Mouse (Mus musculus) monocyte, adult 5-6 weeks (primary cell): Measurements from ENCODE around the gene Tarbp2. TPM values are rescaled to one million over a fixed set of nuclear protein-coding genes. Genes with fewer than 3 reads are reported as not detected.

ENCODE experiments used
- ATAC-seq: fragments of 153-309, 156-312 bp; replicated peaks from 2 replicates; pipeline ENCODE4 v1.8.0; 2017; ENCODE audit warnings: mild to moderate bottlenecking; ENCODE audit not compliant: low TSS enrichment, insufficient number of reproducible peaks, severe bottlenecking, poor library complexity, low FRiP score
- total RNA-seq: library from RNA; stranded (forward); fragments of 200-1000, 200-491, 200-594 nt; gene quantifications from 3 replicates; pipeline ENCODE4 v1.2.3, GENCODE M21; 2017

The Tarbp2 gene
- total RNA-seq, 1 experiment from 2014 or later: 20.8 TPM

DNA sequence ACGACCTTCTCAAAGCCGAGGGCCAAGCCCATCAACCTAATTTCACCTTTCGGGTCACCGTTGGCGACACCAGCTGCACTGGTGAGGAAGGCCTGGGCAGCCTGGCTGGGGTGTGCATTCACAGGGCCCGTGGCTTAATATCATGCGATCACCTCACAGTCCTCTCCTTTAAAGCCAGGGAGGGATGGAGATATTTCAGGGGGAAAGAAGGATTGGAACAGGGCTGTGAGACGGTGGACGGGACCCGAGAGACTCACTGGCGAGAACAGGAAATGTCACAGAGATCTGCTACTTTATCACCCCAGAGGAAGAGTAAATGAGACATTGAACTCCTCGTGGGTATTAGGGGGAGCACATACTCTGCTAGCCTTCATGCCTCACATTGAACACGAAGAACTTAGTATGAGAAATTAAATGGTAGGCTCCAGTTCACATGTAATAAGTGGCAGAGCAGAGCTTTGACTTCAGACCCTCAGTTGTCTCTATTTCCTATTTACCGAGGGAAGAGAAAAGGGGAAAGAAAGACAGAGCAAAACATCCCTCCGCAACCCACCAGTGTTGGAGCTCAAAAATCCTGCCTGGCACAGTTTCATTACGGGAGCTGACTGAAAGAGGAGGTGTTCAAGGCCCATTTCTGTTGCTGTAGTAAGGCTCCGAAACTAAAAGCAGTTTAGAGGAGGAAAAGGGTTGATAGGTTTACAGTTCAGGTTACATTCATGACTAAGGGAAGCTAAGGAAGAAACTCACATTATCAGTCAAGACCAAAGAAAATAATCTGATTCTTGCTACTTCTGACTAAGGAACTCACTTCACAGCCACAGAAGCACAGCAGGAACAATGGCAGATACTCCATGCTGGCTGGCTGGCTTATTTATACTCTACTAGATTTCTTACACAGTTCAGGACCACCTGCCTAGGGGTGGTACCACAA is 1.5 kb downstream of the Tarbp2 start:
- ATAC-seq: no peak

DNA sequence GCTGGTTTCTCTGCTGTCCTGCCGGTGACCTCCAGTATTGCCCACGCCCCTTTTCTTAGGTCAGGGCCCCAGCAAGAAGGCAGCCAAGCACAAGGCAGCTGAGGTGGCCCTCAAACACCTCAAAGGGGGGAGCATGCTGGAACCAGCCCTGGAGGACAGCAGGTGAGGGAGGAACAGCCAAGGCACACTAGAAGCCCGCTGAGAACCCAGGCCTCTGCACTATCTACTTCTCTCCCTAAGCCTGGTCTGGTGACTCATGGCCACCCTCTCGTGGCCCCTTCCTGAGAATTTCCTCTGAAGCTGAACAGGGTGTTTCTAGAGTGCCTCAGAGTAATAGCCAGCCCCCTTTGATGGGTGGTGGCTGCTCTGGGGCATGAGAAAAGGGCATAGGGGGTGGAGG is 2.4 kb downstream of the Tarbp2 start:
- ATAC-seq: no peak

DNA sequence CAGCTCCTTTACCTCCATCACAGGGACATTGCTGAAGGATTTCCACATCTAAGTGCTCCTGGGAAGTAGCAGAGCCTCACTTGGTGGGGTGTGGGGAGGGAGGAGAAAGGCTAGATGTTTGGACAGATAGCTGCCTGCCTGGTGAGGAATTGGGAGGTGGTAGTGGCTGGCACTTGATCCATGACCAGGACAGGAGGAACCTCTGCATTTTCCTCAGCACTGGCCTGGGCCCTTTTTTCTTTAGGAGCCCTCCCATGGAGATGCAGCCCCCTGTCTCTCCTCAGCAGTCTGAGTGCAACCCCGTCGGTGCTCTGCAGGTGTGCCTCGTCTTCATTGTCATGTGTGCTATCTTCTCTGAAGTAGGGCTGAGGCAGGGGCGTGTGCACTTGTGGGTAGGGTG is 3.5 kb downstream of the Tarbp2 start:
- ATAC-seq: no peak

DNA sequence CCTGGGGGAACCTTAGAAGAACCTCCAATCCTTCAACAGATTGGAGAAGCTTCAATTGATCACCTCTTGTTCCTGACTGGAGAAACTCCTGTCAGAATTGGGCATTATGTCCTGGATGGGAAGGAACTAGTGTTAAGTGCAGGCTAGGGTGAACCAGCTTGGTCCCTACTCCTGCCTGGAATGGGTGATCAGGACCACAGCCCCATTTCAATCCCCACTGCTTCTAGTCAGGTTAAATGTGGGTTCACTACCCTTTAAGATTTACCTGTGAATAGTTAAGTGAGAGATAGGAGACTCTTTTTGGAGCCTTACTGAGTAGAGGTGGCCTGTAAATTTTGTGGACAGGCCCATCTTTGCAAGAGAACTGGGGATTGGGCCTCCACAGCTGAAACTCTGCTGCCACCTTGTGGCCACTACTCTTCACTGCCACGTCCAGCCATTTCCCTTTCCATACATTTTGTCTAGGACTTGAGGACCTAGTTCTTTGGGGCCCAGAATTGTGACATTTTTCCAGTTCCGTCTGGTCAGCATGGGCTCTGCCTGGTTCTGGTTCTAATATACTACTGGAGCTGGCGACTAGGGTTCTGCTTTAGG is 7.0 kb downstream of the Tarbp2 start, which contains the start of gene Npff:
TSS of gene Npff (minus strand) at position 51 of the 594 bp plus-strand sequence.
- ATAC-seq: peak; percentile 66

DNA sequence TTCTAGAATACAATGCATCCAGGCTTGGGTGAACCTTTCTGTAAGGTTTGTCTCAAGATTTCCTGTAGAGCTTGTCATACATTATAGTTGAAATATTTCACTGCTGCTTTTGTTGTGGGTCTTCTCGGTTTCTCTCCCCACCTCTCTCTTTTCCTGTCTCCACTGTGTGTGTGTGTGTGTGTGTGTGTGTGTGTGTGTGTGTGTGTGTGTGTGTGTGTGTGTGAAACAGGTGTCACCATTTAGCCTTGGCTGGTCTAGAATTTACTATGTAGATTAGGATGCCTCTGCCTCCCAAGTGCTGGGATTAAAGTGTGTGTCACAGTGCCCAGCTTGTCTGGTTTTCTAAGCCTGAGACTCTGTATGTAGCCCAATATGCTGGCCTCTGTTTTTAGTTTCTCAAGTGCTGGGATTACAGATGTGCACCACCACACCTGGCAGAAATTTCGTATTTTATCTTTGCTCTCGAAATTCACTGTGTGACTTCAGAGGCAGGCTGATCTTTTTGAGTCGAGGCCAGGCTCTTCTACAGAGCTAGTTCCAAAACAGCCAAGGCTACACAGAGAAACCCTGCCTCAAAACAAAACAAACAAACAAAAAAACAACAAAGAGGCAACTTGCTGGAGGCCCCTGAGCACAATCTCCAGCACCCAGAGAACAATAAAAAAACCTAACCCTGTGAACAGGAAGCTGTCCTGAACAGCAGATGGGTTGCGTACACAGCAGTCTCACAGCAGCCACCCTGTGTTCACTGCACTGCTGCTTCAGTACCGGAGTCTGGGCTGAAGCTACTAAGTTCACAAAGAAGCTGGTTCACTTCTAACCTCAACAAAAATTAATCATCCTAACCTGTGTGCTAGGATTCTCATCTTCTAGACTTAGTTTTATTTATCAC is 8.4 kb downstream of the Tarbp2 start:
- no peak for ATAC-seq

DNA sequence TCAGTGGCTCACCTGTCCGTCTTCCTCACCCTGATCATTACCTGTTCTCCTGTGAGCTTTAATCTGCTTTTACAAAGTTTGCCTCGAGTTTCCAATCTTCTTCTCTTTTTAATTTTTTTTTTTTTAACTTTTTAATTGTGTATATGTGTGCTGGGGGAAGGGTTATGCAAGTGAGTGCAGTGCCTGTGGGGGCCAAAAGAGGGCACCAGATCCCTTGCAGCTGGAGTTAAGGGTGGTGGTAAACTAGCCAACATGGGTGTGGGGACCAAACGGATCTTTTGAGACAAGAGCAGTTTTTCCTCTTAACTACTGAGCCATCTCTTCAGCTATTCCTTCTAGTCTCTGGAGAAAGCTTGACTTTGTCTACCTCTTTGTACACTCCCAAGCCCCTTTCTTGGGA is 9.9 kb downstream of the Tarbp2 start:
- no peak for ATAC-seq

DNA sequence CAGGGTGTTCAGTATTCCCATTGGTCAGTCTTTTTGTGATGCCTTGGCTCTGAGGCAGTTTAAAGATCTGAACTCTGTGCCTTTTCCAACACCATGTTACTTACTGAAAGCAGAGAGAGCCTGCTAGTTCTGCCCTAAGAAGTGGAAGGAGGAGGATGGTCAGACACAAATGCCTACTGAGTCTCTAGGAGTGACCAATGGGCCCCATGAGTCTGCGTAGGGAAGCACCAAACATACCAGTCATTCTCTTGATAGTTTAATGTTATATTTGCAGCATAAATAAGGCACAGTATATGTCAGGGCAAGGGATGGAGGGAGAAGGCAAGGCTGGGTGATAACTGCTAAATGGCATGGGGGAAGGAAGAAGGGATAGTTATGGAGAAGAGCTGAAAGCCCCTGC is 10.4 kb downstream of the Tarbp2 start:
- ATAC-seq: no peak

DNA sequence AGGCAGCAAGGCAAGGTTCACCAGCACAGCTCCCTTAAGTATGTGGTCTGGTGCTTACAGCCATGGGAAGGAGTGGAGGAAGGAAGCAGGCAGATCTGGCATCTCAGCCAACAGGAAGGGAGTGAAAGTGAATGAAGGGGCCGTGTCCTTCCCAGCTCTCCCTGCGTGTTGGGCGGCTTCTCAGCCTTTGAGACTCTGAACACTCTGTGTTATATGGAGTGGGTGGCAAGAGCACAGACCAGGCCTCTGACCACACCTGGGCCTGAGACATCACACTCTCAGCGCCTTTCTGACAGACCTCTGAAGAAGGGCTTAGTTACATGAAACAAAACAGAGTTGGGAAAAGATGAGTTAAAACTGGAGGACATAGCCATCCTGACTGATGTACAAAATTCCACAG is 12.6 kb downstream of the Tarbp2 start:
- ATAC-seq: no peak

DNA sequence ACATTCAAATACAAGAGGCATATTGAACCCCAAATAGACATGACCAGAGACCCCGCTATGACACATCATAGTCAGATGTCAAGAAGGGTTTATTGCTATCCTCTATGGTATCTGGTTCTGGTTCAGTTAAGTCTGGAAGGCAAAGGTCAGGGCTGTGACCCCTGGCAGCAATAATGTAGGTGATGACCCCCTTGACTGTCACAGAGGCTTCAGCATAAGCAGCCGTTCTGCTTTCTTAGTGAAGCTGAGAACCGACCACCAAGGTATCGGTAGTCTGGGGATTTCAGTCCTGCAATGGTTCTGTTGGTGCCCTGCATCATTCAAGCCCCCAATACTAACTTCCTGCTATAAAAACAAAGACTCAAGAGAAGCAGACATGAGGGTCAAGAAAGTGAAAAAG is 13.6 kb downstream of the Tarbp2 start:
- ATAC-seq: no peak

DNA sequence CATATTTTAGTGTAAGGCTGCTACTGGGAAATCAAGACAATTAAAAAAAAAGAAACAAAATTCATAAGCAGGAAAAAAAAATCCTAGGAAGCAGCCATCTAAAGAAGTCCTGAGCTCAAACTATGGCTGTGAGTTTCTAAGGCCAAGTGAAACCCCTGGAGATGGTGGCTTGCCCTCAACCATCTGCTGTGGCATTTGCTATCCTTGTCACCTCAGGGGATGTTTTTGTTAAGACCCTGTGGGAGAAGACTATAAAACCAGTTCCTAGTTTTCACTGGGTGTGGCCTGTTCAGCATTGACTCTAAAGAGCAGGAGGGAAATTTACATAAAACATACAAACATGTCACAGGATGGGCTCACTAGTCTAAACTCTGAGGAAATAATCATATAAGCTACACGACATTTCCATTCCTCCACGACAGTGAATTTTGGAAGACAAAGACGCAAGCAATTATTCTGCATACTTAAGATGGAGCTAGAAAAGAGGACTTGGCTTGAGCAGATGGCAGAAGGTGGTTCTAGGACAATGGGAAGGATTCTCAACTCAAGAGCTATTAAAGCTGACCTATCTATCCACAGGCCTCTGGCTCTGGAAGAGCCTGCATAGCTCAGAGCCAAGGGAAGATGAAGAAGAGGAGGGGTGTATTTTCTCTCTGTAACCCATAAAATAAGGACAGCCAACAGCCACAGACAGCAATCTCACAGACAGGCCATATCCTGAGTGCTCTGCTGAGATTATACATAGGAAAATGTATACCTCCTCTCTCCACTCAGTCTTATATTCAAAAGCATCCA is 14.3 kb downstream of the Tarbp2 start:
- no peak for ATAC-seq

DNA sequence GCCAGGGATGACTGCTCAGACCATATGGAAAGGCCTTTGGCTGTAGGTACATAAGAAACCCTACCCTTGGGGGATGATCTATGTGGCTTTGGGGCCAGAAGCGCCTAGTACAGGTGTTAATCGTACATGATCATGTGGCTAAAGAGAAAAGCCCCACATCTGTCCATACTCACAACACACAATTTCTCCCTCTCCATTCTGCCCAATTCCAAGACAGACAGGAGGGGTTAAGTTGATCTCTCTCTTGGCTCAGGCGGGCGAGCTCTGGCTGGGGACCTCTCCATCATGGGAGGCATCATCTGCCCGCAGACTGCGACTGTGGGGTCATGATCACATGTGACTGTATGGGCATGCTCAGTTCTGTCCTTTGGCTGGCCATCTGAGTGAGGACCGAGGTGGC is 15.9 kb downstream of the Tarbp2 start:
- peak; percentile 31; the same call in 1 of the 2 replicates for ATAC-seq

DNA sequence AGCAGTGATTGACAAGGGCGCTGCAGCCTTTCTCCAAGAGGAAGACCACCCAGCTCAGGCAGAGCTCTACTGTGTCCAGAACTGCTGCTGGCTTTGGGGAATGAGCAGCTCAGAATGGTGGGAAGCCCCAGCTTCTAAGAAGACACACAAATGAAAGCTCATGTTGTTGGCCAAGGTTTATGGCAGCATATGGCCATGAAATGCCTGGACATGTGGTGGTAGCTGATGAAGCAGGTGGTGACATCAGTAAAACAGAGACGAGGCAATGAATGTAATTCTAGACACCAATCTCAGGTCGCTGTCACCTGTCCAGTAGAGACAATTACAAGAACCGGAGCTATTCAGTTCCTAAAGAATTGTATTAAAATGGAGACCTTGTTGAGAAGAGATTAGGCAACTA is 26.8 kb downstream of the Tarbp2 start:
- no peak for ATAC-seq

DNA sequence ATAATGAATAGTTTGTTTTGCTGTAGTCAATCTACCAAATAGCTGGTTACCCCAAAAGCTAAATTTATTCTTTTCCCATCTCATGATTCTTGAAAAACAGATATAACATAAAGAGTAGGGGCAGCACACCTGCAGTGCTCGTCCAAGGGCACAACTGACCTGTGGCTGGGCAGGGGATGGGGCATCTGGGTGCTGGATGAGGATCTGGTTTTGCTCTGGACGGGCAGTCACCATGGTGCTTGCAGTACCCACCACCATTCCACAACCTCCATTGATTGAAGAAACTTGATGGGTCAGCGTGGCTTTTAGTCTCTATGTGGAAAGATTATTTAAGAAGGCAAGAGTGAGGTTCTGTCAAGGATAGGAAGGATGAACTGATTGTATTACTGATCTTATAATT is 28.3 kb downstream of the Tarbp2 start:
- no peak for ATAC-seq

DNA sequence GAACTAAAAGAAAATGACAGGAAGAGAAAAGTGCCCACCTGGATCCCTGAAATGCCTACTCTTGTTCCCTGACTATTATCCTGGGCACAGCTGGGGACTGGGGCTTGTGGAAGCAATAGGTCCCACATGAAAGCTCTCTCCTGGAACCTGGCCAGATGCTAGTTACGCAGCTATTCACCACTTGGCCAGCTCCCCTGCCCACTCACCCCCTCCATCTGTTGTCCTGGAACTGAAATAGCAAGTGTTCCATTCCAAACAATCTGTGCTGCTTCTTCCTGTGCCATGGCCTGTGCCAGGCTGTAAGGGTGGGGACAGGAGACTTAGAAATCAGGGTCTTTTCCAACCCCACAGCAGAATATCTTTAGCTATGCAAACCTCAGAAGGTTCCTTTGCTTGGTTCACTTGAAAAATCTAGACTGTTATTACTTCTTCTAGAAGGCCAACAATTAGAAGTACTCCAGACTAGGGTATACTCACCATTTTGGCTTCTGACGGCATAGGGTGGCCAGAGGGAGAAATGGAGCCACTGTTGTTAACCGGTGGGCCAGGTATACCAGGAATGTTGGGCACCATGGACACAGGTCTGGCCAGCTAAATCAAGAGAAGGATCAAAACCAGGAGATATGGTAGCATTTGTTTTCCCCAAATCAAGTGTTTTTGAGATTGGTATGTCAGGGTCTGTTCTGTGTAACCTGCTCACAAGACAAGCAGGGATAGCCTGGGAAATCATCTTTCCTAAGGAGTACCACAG is 28.9 kb downstream of the Tarbp2 start:
- ATAC-seq: no peak

DNA sequence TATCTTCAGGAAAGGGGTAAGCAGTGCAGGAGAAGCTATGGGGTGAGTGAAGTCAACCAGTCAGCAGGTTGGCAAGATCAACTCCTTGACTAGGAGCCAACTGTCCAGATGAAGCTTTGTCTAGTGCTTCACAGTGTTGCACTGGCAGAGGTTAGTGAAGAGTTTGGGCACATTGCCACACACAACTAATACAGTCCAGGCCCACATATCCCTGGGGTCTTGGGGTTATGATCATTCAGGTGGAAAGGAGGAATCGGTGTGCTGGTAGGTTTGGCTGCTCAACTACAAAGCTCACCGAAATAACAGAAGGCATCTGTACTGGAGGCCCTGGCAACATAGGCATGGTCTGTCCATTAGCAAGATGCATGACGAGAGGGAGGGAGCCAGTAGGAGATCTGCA is 29.5 kb downstream of the Tarbp2 start:
- ATAC-seq: no peak

DNA sequence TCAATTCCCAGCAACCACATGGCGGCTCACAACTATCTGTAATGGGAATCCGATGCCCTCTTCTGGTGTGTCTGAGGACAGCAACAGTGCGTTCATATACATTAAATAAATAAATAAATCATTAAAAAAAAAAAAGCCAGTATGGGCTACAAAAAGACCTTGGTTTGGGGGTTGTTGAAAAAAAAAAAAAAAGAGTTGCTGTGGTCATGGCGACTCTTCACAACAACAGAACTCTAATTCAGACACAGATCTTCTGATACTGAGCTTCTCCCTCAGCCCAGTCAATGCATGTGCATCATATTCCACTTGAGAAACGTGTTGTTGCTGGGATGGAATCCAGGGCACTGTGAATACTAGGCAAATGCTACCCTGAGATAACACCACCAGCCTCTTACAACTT is 34.6 kb downstream of the Tarbp2 start:
- no peak for ATAC-seq

DNA sequence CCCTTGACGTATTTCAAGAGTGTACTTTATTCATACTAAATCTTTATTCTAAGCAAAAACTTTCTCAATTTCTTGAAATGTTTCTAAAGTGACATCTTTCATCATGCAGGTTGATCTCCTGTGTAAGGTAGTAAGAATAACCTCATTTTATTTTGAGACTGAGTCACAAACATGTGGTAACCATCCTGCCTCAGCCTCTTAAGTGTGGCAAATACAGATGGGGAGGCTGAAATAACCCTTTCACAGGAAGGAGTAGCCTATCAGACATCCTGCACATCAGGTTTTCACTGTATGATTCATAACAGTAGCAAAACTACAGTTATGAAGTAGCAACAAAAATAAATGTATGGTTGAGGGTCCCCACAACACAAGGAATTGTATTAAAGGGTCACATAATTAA is 37.6 kb downstream of the Tarbp2 start:
- ATAC-seq: no peak

DNA sequence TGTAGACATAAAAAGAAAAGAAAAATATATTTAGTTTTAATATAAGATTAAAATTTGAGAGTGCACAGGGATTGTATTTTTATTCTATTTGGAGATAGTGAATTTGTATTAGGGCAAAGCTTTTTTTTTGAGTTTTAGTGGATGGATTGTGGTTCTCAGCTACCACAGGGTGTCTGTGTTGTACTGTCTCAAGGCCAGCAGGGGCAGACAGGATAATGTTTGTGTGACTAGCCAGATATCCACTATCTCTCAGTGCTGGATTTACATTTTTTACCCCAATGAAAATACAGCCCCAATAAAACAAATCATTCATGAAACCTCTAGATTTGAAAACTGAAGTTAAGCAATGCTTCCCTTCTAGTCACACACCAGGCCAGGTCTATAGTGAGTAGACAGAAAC is 39.6 kb downstream of the Tarbp2 start:
- ATAC-seq: no peak
